Mouse (Mus musculus): ENCODE measurements at regions not wholly inside any gene's neighbourhood (a gene's known extent, or its start where the extent isn't known, plus 50 kb on each side); places are given as distances from the start of the nearest gene placed in this dataset.

DNA sequence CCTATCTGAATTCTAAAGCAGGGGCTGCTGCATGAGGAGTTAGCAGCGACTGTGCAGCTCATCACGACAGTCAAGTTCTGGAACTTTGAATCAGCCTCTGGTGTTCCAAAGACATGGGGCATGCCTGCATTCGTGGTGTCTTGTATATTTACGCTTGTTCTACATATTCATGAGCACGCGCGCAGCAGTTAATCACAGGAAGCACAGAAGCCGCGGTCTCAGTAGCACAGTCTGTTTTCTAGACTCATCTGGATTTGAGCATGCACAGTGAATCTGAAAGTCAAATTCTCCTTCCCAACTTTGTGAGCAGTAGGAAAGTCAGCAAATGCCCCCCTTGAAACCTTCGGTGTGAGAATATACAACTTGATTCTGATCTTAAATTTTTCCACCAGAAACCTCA is 327.3 kb downstream of the Plk2 start:
- no peaks in the 10 kb centered on the region; the same call in 1 of the 2 replicates for H3K4me1 ChIP-seq
- no peak overlapping the region for H3K4me2 ChIP-seq
- no peaks in the 10 kb centered on the region for H3K9me3 ChIP-seq
- no peak overlapping the region for H3K9ac ChIP-seq
- H3K4me3 ChIP-seq, result no peak overlapping the region
- H3K36me3 ChIP-seq (replicated peaks), result no peaks in the 10 kb centered on the region
- H3K27me3 ChIP-seq (replicated peaks), result no peaks in the 10 kb centered on the region
- no peak overlapping the region for H3K27ac ChIP-seq
- 65% methylated on average over 10 of the region's 10 CpGs for WGBS
- ATAC-seq (replicated peaks), result no peak

DNA sequence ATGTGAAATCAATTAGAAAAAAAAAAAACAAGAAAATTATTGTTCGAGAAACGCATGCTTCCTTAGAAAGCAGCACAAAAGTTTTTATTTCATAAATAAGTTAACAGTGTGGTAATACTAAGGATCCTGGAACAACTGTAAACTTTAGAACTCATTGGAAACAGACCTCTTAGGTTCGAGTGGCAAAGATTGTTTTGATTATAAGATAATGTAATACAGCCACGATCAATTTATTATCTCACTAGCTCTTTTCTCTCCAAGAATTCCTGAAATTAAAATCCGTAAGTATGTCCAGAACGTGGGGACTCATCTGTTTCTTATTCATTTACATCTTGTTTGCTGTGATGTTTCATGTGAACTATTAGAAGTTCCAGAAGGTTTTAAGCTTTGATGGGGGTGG is 327.9 kb downstream of the Plk2 start:
- Histone ChIP-seq H3K27ac (no peak overlapping the region), H3K36me3 (replicated peaks) (no peaks in the 10 kb centered on the region), H3K4me2 (no peak overlapping the region), H3K9me3 (no peaks in the 10 kb centered on the region), H3K4me3 (no peak overlapping the region), H3K4me1 (no peaks in the 10 kb centered on the region; the same call in 1 of the 2 replicates), H3K27me3 (replicated peaks) (no peaks in the 10 kb centered on the region), H3K9ac (no peak overlapping the region)
- 84% methylated on average over 6 of the region's 6 CpGs for WGBS
- no peak for ATAC-seq (replicated peaks)

GRCm38 (mm10) chr13:110724836-110725235 is 330.0 kb downstream of the Plk2 start:
- H3K27ac ChIP-seq, result no peak overlapping the region
- no peaks in the 10 kb centered on the region; the same call in 1 of the 2 replicates for H3K4me1 ChIP-seq
- no peak overlapping the region for H3K9ac ChIP-seq
- 74% methylated on average over 2 of the region's 2 CpGs for WGBS
- no peaks in the 10 kb centered on the region for H3K36me3 ChIP-seq (replicated peaks)
- H3K9me3 ChIP-seq, result no peaks in the 10 kb centered on the region
- no peak overlapping the region for H3K4me2 ChIP-seq
- ATAC-seq (replicated peaks), result no peak
- no peak overlapping the region for H3K4me3 ChIP-seq
- no peaks in the 10 kb centered on the region for H3K27me3 ChIP-seq (replicated peaks)

DNA sequence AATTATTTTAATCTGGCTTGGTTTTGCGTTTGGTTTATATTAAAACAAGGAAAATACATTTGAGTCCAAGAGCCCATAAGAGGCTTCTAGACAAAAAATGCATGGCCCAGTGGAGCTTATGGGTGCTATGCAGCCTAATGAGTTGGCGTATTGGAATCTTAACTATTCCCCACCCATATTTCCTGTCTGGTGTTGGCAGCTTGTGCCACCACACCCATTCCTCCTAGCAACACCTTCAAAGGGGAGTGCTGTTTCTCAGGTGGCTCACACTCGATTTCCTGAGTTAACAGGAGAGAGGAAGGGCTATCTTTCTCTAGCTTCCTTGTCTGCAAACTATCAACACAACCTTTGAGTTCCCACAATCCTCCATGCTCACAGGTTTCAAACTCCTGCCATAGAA is 331.0 kb downstream of the Plk2 start:
- Histone ChIP-seq H3K9me3 (no peaks in the 10 kb centered on the region), H3K4me2 (no peak overlapping the region), H3K27me3 (replicated peaks) (no peaks in the 10 kb centered on the region), H3K4me1 (no peaks in the 10 kb centered on the region; the same call in 1 of the 2 replicates), H3K36me3 (replicated peaks) (no peaks in the 10 kb centered on the region), H3K9ac (no peak overlapping the region), H3K27ac (no peak overlapping the region), H3K4me3 (no peak overlapping the region)
- WGBS, result 82% methylated on average over 3 of the region's 3 CpGs
- ATAC-seq (replicated peaks), result no peak

DNA sequence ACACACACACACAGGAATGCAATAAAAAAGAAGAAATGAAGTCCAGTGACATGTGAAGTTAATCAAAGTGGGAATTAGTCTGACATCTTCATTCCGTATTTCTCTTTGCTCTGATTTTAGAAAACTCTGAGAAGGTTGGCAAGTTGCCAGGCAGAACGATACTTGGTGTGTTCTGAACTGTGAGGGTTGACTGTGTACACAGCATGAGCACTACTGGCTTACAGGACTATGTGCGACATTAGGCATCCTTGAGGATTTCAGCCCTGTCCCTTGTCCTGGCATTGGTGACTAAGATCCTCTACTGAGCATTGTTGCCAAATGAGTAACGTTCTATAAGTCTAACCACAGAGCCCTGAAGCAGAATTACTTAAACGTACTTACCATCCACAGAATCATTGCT is 340.7 kb downstream of the Plk2 start:
- whole genome bisulfite sequencing, result 52% methylated on average over 5 of the region's 5 CpGs
- Histone ChIP-seq H3K4me2 (no peak overlapping the region), H3K36me3 (replicated peaks) (no peaks in the 10 kb centered on the region), H3K4me1 (no peaks in the 10 kb centered on the region), H3K4me3 (no peak overlapping the region), H3K9me3 (no peaks in the 10 kb centered on the region), H3K27me3 (replicated peaks) (no peaks in the 10 kb centered on the region), H3K27ac (no peak overlapping the region), H3K9ac (no peak overlapping the region)
- ATAC-seq (replicated peaks), result no peak

GRCm38 (mm10) chr13:110741576-110742206 is 346.8 kb downstream of the Plk2 start:
- ATAC-seq (replicated peaks), result no peak
- Histone ChIP-seq H3K27me3 (replicated peaks) (no peaks in the 10 kb centered on the region), H3K9ac (no peak overlapping the region), H3K9me3 (no peaks in the 10 kb centered on the region), H3K27ac (no peak overlapping the region), H3K4me1 (no peaks in the 10 kb centered on the region), H3K4me2 (no peak overlapping the region), H3K36me3 (replicated peaks) (no peaks in the 10 kb centered on the region), H3K4me3 (no peak overlapping the region)
- 68% methylated on average over 11 of the region's 11 CpGs for WGBS

DNA sequence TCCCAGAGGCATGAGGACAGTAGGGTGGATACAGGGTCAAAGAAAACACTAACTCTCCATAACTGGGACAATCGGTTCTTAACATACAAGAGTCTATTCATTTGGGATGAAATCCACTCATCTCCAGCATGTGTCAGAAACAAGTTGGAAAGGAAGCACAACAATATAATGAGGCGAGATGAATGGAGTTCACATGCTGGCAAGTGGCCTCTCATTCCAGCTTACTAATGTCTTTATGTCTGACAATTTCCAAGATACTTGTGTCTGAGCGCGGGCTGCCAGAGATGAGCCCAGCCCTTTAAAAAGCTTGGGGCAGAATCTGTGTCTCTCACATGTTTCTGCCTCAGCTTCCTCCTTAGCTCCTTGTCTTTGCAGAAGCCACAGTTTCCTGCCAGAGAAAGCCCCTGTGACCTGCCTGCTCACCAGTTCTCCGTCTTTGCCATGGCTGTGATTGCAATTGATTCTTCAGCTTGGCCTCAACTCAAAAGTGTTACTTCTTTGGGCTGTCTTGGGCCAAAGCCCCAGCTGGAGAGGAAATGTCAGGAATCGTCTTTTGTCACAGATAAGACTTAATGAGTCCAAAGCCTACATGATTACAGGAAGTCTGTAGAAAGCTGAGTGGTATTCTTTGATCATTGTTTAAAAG is 352.5 kb downstream of the Plk2 start:
- Histone ChIP-seq H3K4me3 (no peak overlapping the region), H3K4me2 (no peak overlapping the region), H3K4me1 (peaks cover 7% of the 10 kb centered on the region; the same call in 1 of the 2 replicates), H3K27ac (no peak overlapping the region), H3K36me3 (replicated peaks) (no peaks in the 10 kb centered on the region), H3K9me3 (no peaks in the 10 kb centered on the region), H3K9ac (no peak overlapping the region), H3K27me3 (replicated peaks) (no peaks in the 10 kb centered on the region)
- ATAC-seq (replicated peaks), result no peak
- 47% methylated on average over 6 of the region's 6 CpGs for whole genome bisulfite sequencing

DNA sequence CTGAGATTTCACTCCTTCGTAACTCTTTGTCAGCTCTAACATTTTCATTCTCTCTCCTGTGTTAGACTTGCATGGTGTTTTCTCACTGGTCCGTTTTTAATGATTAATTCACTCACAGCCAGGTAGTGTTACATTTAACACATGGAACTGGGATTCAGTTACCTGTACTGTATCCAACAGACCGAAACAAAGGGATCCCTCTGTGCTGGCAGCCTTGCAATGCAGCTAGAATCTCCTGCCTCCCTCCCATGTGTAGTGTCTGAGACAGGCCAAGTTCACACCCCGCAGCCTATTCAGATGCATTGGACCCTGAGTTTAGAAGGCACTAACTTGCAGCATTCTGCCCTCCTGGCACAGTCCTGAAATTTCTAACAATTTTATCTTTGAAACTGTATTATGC is 357.9 kb downstream of the Plk2 start:
- ATAC-seq (replicated peaks), result no peak
- H3K27ac ChIP-seq, result no peak overlapping the region
- WGBS, result 87% methylated on average over 4 of the region's 4 CpGs
- no peak overlapping the region for H3K9ac ChIP-seq
- no peaks in the 10 kb centered on the region for H3K27me3 ChIP-seq (replicated peaks)
- no peaks in the 10 kb centered on the region for H3K36me3 ChIP-seq (replicated peaks)
- H3K4me1 ChIP-seq, result no peaks in the 10 kb centered on the region
- H3K9me3 ChIP-seq, result no peaks in the 10 kb centered on the region
- no peak overlapping the region for H3K4me3 ChIP-seq
- no peak overlapping the region for H3K4me2 ChIP-seq

DNA sequence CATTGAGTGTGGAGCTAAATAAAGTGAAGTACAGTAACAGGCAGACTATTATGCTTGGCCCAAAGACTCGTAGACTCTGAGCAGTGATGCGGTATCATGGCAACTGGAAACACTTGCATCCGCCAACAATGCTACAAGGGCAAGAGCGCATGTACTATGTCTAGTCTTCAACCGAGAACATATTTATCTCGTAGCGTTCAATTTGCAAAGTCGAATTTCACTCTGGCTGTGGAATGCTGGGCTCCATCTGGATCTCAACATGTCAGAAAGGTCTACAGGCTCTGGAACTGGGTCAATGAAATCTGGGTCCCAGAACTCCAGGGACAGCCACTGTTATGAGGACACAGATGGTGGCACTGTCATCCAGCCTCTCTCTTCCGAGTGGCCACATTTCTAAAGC is 359.7 kb downstream of the Plk2 start:
- 77% methylated on average over 9 of the region's 9 CpGs for WGBS
- no peak overlapping the region for H3K9ac ChIP-seq
- ATAC-seq (replicated peaks), result no peak
- H3K4me2 ChIP-seq, result no peak overlapping the region
- H3K4me1 ChIP-seq, result no peaks in the 10 kb centered on the region
- no peak overlapping the region for H3K27ac ChIP-seq
- no peaks in the 10 kb centered on the region for H3K27me3 ChIP-seq (replicated peaks)
- no peak overlapping the region for H3K4me3 ChIP-seq
- H3K9me3 ChIP-seq, result no peaks in the 10 kb centered on the region
- no peaks in the 10 kb centered on the region for H3K36me3 ChIP-seq (replicated peaks)

DNA sequence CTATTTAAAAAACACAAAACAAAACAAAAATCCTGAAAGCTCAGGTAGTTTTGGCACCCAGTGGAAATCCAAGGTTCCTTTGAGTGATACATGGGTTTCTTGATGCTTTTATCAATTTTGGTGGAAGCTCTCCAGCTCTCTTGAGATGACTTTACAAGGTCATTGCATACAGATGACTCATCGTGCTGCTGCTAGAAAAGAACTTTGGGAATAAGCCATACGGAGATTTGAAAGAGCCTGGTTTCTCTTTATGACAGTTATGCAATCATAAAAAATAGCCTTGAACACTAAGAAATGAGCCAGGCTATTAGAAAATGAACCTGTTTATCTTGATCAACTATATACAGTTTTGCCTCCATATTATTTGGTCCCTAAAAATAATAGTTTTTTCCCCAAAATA is 362.0 kb downstream of the Plk2 start:
- WGBS, result 86% methylated on average over 2 of the region's 2 CpGs
- Histone ChIP-seq H3K4me3 (no peak overlapping the region), H3K27me3 (replicated peaks) (no peaks in the 10 kb centered on the region), H3K9me3 (no peaks in the 10 kb centered on the region), H3K27ac (no peak overlapping the region), H3K4me2 (no peak overlapping the region), H3K4me1 (no peaks in the 10 kb centered on the region), H3K36me3 (replicated peaks) (no peaks in the 10 kb centered on the region), H3K9ac (no peak overlapping the region)
- no peak for ATAC-seq (replicated peaks)

- Histone ChIP-seq H3K9me3 (no peaks in the 10 kb centered on the region), H3K27me3 (replicated peaks) (no peaks in the 10 kb centered on the region), H3K9ac (no peak overlapping the region), H3K4me3 (no peak overlapping the region), H3K4me1 (no peaks in the 10 kb centered on the region), H3K27ac (no peak overlapping the region), H3K36me3 (replicated peaks) (no peaks in the 10 kb centered on the region), H3K4me2 (no peak overlapping the region)
- no peak for ATAC-seq (replicated peaks)
Measured at GRCm38 (mm10) chr13:110769210-110769609, 374.4 kb downstream of the Plk2 start.

GRCm38 (mm10) chr13:110775251-110775650 is 380.4 kb downstream of the Plk2 start:
- Histone ChIP-seq H3K4me1 (no peaks in the 10 kb centered on the region), H3K9ac (no peak overlapping the region), H3K9me3 (no peaks in the 10 kb centered on the region), H3K36me3 (replicated peaks) (no peaks in the 10 kb centered on the region), H3K4me2 (no peak overlapping the region), H3K4me3 (no peak overlapping the region), H3K27ac (no peak overlapping the region), H3K27me3 (replicated peaks) (no peaks in the 10 kb centered on the region)
- no peak for ATAC-seq (replicated peaks)

GRCm38 (mm10) chr13:110784162-110784785 is 389.4 kb downstream of the Plk2 start:
- H3K27ac ChIP-seq, result no peak overlapping the region
- 75% methylated on average over 12 of the region's 12 CpGs for WGBS
- no peak for ATAC-seq (replicated peaks)
- H3K27me3 ChIP-seq (replicated peaks), result no peaks in the 10 kb centered on the region
- no peaks in the 10 kb centered on the region for H3K4me1 ChIP-seq
- no peaks in the 10 kb centered on the region for H3K36me3 ChIP-seq (replicated peaks)
- H3K4me2 ChIP-seq, result no peak overlapping the region
- no peak overlapping the region for H3K9ac ChIP-seq
- no peaks in the 10 kb centered on the region for H3K9me3 ChIP-seq
- H3K4me3 ChIP-seq, result no peak overlapping the region
